Mouse (Mus musculus) liver, adult 10 weeks (tissue): ENCODE measurements around the gene Rgs4. TPM values are rescaled to one million over a fixed set of nuclear protein-coding genes. Genes with fewer than 3 reads are reported as not detected.

Source experiments
- polyA plus RNA-seq: library from polyadenylated mRNA; stranded (reverse); fragments of 350-450 nt; fragmentation: Illumina TruSeq; extraction: RNeasy Lipid Tissue Mini Kit (QIAGEN cat#74804); gene quantifications from one replicate; pipeline ENCODE4 v1.2.3, GENCODE M21; 2014; ENCODE audit warnings: low read depth, low replicate concordance

The Rgs4 gene
- 1.2 TPM for polyA plus RNA-seq

GRCm38 (mm10) chr1:169747473-169747872 lies at the start of gene Rgs4:
Rgs4 (minus strand) TSS chr1:169747642.

Other genes starting within 250 kb of the Rgs4 start
- gene Nuf2, start 216.2 kb downstream of the Rgs4 start, polyA plus RNA-seq = 0.24 TPM
- 50.6 TPM for gene Rgs5, start 92.1 kb downstream of the Rgs4 start, polyA plus RNA-seq
- gene Ccdc190, start 181.0 kb upstream of the Rgs4 start, polyA plus RNA-seq = not detected
- 57.2 TPM for gene Hsd17b7, start 221.6 kb upstream of the Rgs4 start, polyA plus RNA-seq